Mouse (Mus musculus) intestine, embryonic 16.5 days (tissue): ENCODE measurements around the gene Smarce1. TPM values are rescaled to one million over a fixed set of nuclear protein-coding genes. Genes with fewer than 3 reads are reported as not detected.

Experiments used
- ATAC-seq: fragments of 200-750 bp; cut with Nextera tagmentation; 2 replicates; pipeline ENCODE4 v1.8.0; 2017; ENCODE audit warnings: moderate TSS enrichment, moderate library complexity
- H3K27ac ChIP-seq: fragments of 300-500 bp; sonication (generic); 2 replicates; pipeline ENCODE4 v1.5.1; 2014; ENCODE audit warnings: mild to moderate bottlenecking, low read length
- H3K27me3 ChIP-seq: fragments of 300-500 bp; sonication (generic); replicated peaks from 2 replicates; pipeline ENCODE4 v1.6.1; 2014; ENCODE audit warnings: low read length, control low read depth, mixed read lengths; ENCODE audit not compliant: control insufficient read depth, insufficient read depth
- H3K36me3 ChIP-seq: fragments of 300-500 bp; sonication (generic); 2 replicates; pipeline ENCODE4 v1.6.1; 2014; ENCODE audit warnings: low read length, control low read depth; ENCODE audit not compliant: control insufficient read depth, insufficient read depth
- H3K4me1 ChIP-seq: fragments of 300-500 bp; sonication (generic); 2 replicates; pipeline ENCODE4 v1.6.1; 2014; ENCODE audit warnings: low read length, control low read depth, mixed read lengths; ENCODE audit not compliant: control insufficient read depth, insufficient read depth
- H3K4me2 ChIP-seq: fragments of 300-500 bp; sonication (generic); 2 replicates; pipeline ENCODE4 v1.6.1; 2014; ENCODE audit warnings: low read depth, low read length, control low read depth
- H3K4me3 ChIP-seq: fragments of 300-500 bp; sonication (generic); 2 replicates; pipeline ENCODE4 v1.5.1; 2014; ENCODE audit warnings: mild to moderate bottlenecking, low read length
- H3K9ac ChIP-seq: fragments of 300-500 bp; sonication (generic); 2 replicates; pipeline ENCODE4 v1.6.1; 2014; ENCODE audit warnings: low read depth, low read length
- H3K9me3 ChIP-seq: fragments of 300-500 bp; sonication (generic); 2 replicates; pipeline ENCODE4 v1.6.1; 2016; ENCODE audit warnings: low read length, control low read depth; ENCODE audit not compliant: control insufficient read depth
- WGBS: fragments of 180-500 bp; shearing (Covaris S2); extraction: QIAGEN DNeasy Blood & Tissue Kit; methylation state at CpG from one replicate; pipeline ENCODE4 v1.1.7; 2014; 5-methylcytosine and 5-hydroxymethylcytosine counted together
- polyA plus RNA-seq: library from polyadenylated mRNA; unstranded; fragments of >200 nt; fragmentation: Nextera tagmentation; extraction: Ambion mirVana; gene quantifications from 2 replicates; pipeline ENCODE4 v1.2.1, GENCODE M21; 2015

Gene Smarce1
- polyA plus RNA-seq: 142 and 159 TPM in 2 replicates

- Histone ChIP-seq H3K9me3 (no peaks in the 10 kb centered on the region), H3K27me3 (no peaks in the 10 kb centered on the region), H3K36me3 (no peaks in the 10 kb centered on the region), H3K9ac (peak within 1 kb of the TSS; percentile 100), H3K27ac (peak within 1 kb of the TSS; percentile 98), H3K4me3 (peak within 1 kb of the TSS; percentile 95), H3K4me1 (peaks cover 8% of the 10 kb centered on the region), H3K4me2 (peak within 1 kb of the TSS; percentile 85)
- WGBS: under 1% methylated on average over 85 of the region's 87 CpGs
- ATAC-seq: peak; percentile 94
Measured at GRCm38 (mm10) chr11:99230261-99231048, at the start of gene Smarce1. TSS of gene Smarce1 (minus strand) at chr11:99231017.

- WGBS: 66% methylated on average over 5 of the region's 5 CpGs
- Histone ChIP-seq H3K4me2 (no peak overlapping the region), H3K9ac (no peak overlapping the region), H3K27me3 (no peaks in the 10 kb centered on the region), H3K9me3 (no peaks in the 10 kb centered on the region), H3K4me1 (no peaks in the 10 kb centered on the region), H3K36me3 (no peaks in the 10 kb centered on the region), H3K27ac (no peak overlapping the region), H3K4me3 (no peak overlapping the region)
- no peak for ATAC-seq
Measured at GRCm38 (mm10) chr11:99279986-99280385, 49.2 kb upstream of the Smarce1 start.

DNA sequence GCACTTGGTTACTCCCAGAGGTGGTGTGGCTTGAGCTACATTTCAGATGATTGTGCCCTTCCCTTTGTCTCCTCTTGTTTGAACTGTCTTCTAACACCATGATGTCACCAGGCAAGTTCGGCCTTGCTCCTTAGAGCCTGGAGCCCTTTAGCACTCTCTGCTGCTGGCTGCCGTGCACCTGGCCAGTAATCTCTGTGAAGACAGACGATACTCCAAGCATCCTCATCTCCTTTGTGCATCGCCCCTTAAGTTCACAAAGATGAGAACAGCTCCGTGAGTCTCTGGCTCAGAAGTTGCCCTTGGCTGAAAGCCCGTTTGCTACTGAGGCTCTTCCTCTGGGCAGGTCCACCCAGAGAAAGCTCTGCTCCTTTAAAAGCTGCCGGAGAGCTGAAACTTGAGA is 46.0 kb upstream of the Smarce1 start:
- no peak for ATAC-seq
- Histone ChIP-seq H3K27ac (no peak overlapping the region), H3K36me3 (no peaks in the 10 kb centered on the region), H3K9me3 (no peaks in the 10 kb centered on the region), H3K9ac (no peak overlapping the region), H3K4me3 (no peak overlapping the region), H3K27me3 (no peaks in the 10 kb centered on the region), H3K4me2 (no peak overlapping the region), H3K4me1 (no peaks in the 10 kb centered on the region)
- 43% methylated on average over 7 of the region's 7 CpGs for whole genome bisulfite sequencing

DNA sequence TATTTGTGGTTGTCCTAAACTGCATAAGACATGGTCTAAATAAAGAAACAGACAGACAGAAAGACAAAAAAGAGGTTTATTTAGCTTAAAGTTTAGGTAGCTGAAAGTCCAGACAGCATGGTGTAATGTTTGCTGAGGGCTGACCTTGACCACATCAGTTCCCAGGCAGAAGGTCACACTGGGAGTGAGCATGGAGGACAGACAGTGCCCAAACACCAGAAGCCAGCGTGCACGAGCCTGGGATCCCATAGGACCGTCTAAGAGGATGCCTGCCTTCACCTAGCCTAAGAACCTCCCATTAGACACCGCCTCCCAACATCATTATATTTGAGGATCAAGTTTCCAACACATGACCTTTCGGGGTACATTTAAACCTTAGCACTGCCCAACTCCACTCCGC is 44.8 kb upstream of the Smarce1 start:
- Histone ChIP-seq H3K4me1 (no peaks in the 10 kb centered on the region), H3K4me3 (no peak overlapping the region), H3K27me3 (no peaks in the 10 kb centered on the region), H3K9ac (no peak overlapping the region), H3K9me3 (no peaks in the 10 kb centered on the region), H3K27ac (no peak overlapping the region), H3K36me3 (no peaks in the 10 kb centered on the region), H3K4me2 (no peak overlapping the region)
- no peak for ATAC-seq
- 73% methylated on average over 6 of the region's 6 CpGs for WGBS

GRCm38 (mm10) chr11:99272721-99273120 is 41.9 kb upstream of the Smarce1 start:
- Histone ChIP-seq H3K4me2 (no peak overlapping the region), H3K27me3 (no peaks in the 10 kb centered on the region), H3K9ac (no peak overlapping the region), H3K9me3 (no peaks in the 10 kb centered on the region), H3K36me3 (no peaks in the 10 kb centered on the region), H3K4me3 (no peak overlapping the region), H3K4me1 (no peaks in the 10 kb centered on the region), H3K27ac (no peak overlapping the region)
- 84% methylated on average over 4 of the region's 4 CpGs for WGBS
- no peak for ATAC-seq

DNA sequence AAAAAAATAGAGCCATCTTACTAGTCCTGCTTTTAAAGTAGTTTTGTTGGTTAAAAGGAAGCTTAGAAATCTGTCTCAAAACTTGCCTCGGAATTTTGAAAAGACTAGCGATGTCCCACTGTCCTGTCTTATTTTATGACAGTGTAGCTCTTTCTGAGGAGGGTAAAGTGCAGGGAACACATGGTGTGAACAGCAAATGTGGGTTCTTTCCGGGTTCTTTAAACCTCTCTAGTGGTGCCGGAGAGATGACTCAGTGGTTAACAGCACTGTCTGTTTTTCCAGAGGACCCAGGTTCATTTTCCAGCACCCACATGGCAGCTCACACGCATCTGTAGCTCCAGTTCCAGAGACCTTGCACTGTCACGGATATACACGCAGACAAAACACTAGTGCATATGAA is 38.4 kb upstream of the Smarce1 start:
- no peaks in the 10 kb centered on the region for H3K4me1 ChIP-seq
- H3K9me3 ChIP-seq: no peaks in the 10 kb centered on the region
- H3K27me3 ChIP-seq: no peaks in the 10 kb centered on the region
- ATAC-seq: peak; percentile 58; the same call in 1 of the 2 replicates
- H3K27ac ChIP-seq: no peak overlapping the region
- H3K9ac ChIP-seq: no peak overlapping the region
- no peak overlapping the region for H3K4me3 ChIP-seq
- 65% methylated on average over 7 of the region's 7 CpGs for WGBS
- H3K4me2 ChIP-seq: no peak overlapping the region
- H3K36me3 ChIP-seq: no peaks in the 10 kb centered on the region

DNA sequence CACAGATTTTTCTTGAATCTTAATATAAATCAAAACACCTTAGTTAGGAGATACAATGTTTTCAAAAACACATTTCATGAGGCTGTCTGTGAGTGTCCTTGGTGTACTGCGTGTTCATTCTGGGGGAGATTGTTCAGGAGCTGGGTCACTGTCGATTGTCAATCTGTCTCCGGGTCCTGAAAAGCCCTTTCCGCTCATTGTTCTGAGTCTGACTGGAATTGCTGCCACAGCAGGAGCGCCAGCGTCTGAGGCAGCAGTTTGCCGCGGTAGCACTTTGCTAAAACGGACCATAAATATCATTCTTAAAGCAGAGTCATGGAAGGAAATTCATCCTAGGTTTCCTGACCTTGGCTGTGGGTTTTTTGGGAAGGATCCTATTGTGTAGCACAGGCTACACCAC is 35.0 kb upstream of the Smarce1 start:
- H3K27ac ChIP-seq: no peak overlapping the region
- no peak overlapping the region for H3K4me2 ChIP-seq
- no peak overlapping the region for H3K4me3 ChIP-seq
- no peaks in the 10 kb centered on the region for H3K4me1 ChIP-seq
- no peak for ATAC-seq
- no peak overlapping the region for H3K9ac ChIP-seq
- no peaks in the 10 kb centered on the region for H3K27me3 ChIP-seq
- 47% methylated on average over 9 of the region's 9 CpGs for WGBS
- no peaks in the 10 kb centered on the region for H3K9me3 ChIP-seq
- H3K36me3 ChIP-seq: no peaks in the 10 kb centered on the region

GRCm38 (mm10) chr11:99265220-99265619 is 34.4 kb upstream of the Smarce1 start:
- no peak overlapping the region for H3K9ac ChIP-seq
- H3K27me3 ChIP-seq: no peaks in the 10 kb centered on the region
- no peak overlapping the region for H3K27ac ChIP-seq
- no peak for ATAC-seq
- no peak overlapping the region for H3K4me3 ChIP-seq
- 67% methylated on average over 9 of the region's 9 CpGs for WGBS
- no peaks in the 10 kb centered on the region for H3K4me1 ChIP-seq
- H3K4me2 ChIP-seq: no peak overlapping the region
- no peaks in the 10 kb centered on the region for H3K9me3 ChIP-seq
- no peaks in the 10 kb centered on the region for H3K36me3 ChIP-seq

GRCm38 (mm10) chr11:99256213-99256612 is 25.4 kb upstream of the Smarce1 start:
- no peak for ATAC-seq
- no peaks in the 10 kb centered on the region for H3K4me1 ChIP-seq
- 79% methylated on average over 4 of the region's 4 CpGs for WGBS

GRCm38 (mm10) chr11:99255316-99255715 is 24.5 kb upstream of the Smarce1 start:
- Histone ChIP-seq H3K9ac (no peak overlapping the region), H3K4me3 (no peak overlapping the region), H3K36me3 (no peaks in the 10 kb centered on the region), H3K27me3 (no peaks in the 10 kb centered on the region), H3K4me1 (no peaks in the 10 kb centered on the region), H3K27ac (no peak overlapping the region), H3K9me3 (no peaks in the 10 kb centered on the region), H3K4me2 (no peak overlapping the region)
- 91% methylated on average over 8 of the region's 8 CpGs for WGBS
- ATAC-seq: no peak

More at GRCm38 (mm10) chr11:99256213-99256612, 25.4 kb upstream of the Smarce1 start:
- Histone ChIP-seq H3K4me3 (no peak overlapping the region), H3K27me3 (no peaks in the 10 kb centered on the region), H3K9ac (no peak overlapping the region), H3K4me2 (no peak overlapping the region), H3K27ac (no peak overlapping the region), H3K36me3 (no peaks in the 10 kb centered on the region), H3K9me3 (no peaks in the 10 kb centered on the region)
